Mouse (Mus musculus): ENCODE measurements around the gene Dhrs4.

The Dhrs4 gene

GRCm38 (mm10) chr14:55486836-55487235 lies 8.3 kb downstream of the Dhrs4 start:
- DNase-seq, result no peak

GRCm38 (mm10) chr14:55490361-55491201 lies 12.0 kb downstream of the Dhrs4 start, which contains the start of gene Carmil3:
Gene Carmil3, plus strand, starts transcription at chr14:55490651.
- DNase-seq, result peak; percentile 83 to 87

GRCm38 (mm10) chr14:55491291-55491833 lies 12.8 kb downstream of the Dhrs4 start:
- peak; percentile 64 to 72 for DNase-seq

GRCm38 (mm10) chr14:55492103-55492502 lies 13.5 kb downstream of the Dhrs4 start:
- DNase-seq, result no peak

DNA sequence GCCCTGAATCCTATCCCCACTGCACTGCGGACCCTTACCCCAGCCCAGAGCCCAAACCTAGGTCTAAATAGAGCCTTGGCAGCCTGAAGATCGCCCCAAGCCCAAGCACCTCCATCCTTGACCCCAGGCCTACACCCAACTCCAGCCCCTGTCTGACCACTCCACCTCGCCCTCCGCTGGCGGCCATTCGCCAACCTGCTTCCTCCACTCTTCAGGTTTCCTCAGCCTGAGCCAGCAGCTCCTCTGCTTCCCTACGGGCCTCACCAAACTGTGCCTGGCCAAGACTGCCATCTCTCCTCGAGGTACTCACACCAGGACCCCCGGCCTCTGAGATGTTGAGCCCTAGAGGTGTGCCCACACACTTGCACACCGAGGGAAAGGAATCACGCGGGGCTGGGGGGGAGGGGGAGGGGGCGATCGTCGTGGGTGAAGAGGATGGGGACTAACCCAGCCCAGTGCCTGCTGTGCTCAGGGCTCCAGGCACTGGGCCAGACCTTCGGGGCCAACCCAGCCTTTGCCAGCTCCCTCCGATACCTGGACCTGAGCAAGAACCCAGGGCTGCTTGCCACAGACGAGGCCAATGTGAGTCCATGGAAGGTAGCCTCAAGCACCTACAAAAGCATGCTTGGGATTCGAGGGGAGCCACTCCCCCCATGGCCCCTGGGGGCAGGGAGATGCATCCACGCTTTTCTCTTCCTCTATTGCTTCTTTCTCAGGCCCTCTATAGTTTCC lies 17.1 kb downstream of the Dhrs4 start:
- DNase-seq, result peak; percentile 58 to 63

DNA sequence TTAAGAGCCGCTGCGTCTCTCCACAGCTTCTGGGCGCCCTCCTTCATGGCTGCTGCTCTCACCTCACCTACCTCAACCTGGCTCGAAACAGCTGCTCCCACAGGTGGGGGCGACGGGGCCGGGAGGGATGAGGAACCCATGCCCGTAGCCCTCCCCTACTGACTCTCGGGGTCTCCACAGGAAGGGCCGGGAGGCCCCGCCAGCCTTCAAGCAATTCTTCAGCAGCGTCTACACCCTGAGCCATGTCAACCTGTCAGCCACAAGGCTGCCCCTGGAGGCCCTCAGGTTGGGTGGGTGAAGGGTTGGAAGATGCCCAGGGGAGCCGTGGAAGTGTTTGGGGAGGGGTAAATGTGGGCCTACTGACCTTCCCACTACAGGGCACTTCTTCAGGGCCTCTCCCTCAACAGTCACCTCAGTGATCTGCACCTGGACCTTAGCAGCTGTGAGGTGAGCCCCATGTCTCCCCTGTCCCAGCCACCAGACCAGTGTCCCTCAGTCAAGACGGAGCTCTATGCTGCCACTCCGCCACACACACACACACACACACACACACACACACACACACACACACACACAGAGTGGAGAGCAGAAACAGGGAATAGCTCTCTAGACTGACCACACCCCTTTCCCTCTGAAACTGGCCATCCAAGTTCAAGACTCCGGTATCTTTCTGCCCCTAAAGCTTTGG lies 18.3 kb downstream of the Dhrs4 start:
- no peak for DNase-seq

GRCm38 (mm10) chr14:55497449-55497821 lies 18.9 kb downstream of the Dhrs4 start:
- peak; percentile 90 to 92 for DNase-seq

GRCm38 (mm10) chr14:55505612-55506011 lies 27.1 kb downstream of the Dhrs4 start:
- DNase-seq, result no peak

DNA sequence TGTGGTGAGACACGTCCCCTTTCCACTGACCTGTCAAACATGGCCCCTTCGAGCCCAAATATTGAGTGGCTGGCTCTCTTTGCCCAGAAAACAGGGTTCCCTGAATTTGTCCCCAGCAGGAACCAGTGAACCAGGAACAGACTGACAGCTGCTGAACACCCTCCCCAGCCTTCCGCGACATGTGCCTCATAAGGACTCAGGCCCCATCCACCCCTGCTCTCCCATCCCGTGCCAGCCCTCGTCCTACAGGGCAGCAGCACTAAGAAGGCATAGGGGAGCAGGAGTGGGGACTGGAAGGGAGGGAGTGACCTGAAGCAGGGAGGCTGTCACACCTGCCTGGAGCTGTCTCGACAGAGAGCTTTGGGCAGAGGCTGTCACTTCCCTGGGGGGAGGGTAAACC lies 29.2 kb downstream of the Dhrs4 start:
- no peak for DNase-seq

DNA sequence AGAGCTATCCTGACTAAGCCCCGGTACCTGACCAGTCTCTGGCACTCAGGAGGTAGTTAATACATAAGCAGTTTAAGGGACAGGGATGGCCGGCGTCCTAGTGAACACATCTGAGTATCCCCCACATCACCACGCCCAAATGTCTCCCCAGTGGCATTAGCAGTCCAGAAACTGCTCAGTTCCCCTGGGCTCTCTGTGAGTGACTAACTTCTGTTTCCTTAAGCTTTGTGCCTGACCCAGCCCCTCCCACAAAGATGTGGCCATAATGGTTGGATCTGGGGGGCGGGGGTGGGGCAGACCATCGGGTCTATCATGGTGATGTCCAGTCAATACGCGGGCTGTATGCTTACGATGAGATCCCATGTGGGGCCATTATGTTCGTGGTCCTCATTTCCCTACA lies 31.0 kb downstream of the Dhrs4 start:
- DNase-seq, result no peak

GRCm38 (mm10) chr14:55510125-55510731 lies 31.7 kb downstream of the Dhrs4 start, which contains the start of gene Cpne6:
Gene Cpne6, plus strand, starts transcription at chr14:55510445.
- no peak for DNase-seq

DNA sequence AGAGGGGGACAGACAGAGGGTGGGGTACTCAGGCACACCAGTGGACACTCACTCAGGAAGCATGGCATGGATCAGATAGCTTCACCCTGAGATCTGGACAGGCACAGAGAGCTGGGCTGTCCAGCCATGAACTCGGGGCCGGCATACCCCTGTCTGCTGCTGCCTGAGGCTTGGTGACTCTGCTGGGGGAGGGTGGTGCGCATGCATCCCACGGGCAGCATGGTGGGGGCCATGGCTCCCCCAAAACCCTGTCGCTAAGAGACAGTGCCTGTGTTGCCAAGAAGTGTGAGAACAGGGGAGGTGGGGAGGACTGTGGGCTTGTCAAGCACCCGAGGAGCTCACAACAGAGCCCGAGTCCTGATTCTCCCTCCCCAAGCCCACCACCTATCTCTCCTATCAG lies 32.5 kb downstream of the Dhrs4 start:
- DNase-seq, result no peak

GRCm38 (mm10) chr14:55513927-55514326 lies 35.4 kb downstream of the Dhrs4 start:
- no peak for DNase-seq

- DNase-seq, result no peak
These were observed 37.3 kb downstream of the Dhrs4 start for GRCm38 (mm10) chr14:55515846-55516245.

DNA sequence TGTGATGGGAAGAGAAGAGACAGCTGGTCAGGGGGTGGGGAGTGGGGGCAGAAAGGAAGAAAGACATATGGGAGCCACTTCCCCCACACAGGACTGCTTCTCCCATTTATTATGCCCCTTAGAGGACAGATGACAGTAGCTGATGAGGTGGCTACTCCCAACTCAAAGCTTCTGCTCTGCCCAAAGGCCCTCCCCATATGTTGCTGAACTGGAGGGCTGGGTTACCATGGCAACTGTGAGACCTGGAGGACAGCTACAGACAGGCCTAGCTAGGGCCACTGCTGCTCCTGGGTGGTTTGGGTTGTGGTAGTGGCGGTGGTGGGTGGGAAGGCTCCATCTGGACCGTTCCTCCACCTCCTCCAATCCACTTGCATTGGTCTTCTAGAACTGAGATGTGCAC lies 40.3 kb downstream of the Dhrs4 start:
- DNase-seq, result no peak

GRCm38 (mm10) chr14:55519604-55520003 lies 41.0 kb downstream of the Dhrs4 start:
- DNase-seq, result no peak

GRCm38 (mm10) chr14:55520451-55521361 lies 42.1 kb downstream of the Dhrs4 start:
- peak; percentile 55 to 61 for DNase-seq

GRCm38 (mm10) chr14:55524062-55524461 lies 45.5 kb downstream of the Dhrs4 start:
- DNase-seq, result no peak

- no peak for DNase-seq
These were observed 46.2 kb downstream of the Dhrs4 start, which contains the start of gene Nrl for GRCm38 (mm10) chr14:55524785-55525184. Gene Nrl, minus strand, starts transcription at chr14:55524981.

- DNase-seq, result no peak
These were observed 48.1 kb downstream of the Dhrs4 start for GRCm38 (mm10) chr14:55526674-55527073.

- DNase-seq, result peak in 1 of 2 experiments; percentile 35
These were observed 49.4 kb downstream of the Dhrs4 start for GRCm38 (mm10) chr14:55527940-55528339.

Data from cerebellum, postnatal 36 days (tissue).